Mouse (Mus musculus) hindbrain, embryonic 10.5 days (tissue): Measurements from ENCODE around the gene Ccl3. TPM values are rescaled to one million over a fixed set of nuclear protein-coding genes. Genes with fewer than 3 reads are reported as not detected.

Experiments used
- DNase-seq: peaks from one replicate; pipeline ENCODE4 v3.0.0-alpha.2; 2017; ENCODE audit warnings: low spot score
- H3K27ac ChIP-seq: fragments of 300-500 bp; sonication (generic); 2 replicates; pipeline ENCODE4 v1.5.1; 2016; ENCODE audit warnings: mild to moderate bottlenecking, moderate library complexity
- H3K27me3 ChIP-seq: fragments of 300-500 bp; sonication (generic); 2 replicates; pipeline ENCODE4 v1.6.1; 2016; ENCODE audit warnings: mild to moderate bottlenecking; ENCODE audit not compliant: poor library complexity, insufficient read depth, severe bottlenecking
- H3K36me3 ChIP-seq: fragments of 300-500 bp; sonication (generic); 2 replicates; pipeline ENCODE4 v1.6.1; 2016; ENCODE audit warnings: mild to moderate bottlenecking, moderate library complexity
- H3K4me1 ChIP-seq: fragments of 300-500 bp; sonication (generic); replicated peaks from 2 replicates; pipeline ENCODE4 v1.6.1; 2016; ENCODE audit warnings: mild to moderate bottlenecking
- H3K4me3 ChIP-seq: fragments of 300-500 bp; sonication (generic); 2 replicates; pipeline ENCODE4 v1.5.1; 2016; ENCODE audit warnings: mild to moderate bottlenecking, moderate library complexity
- H3K9me3 ChIP-seq: fragments of 300-500 bp; sonication (generic); 2 replicates; pipeline ENCODE4 v1.6.1; 2016; ENCODE audit warnings: mild to moderate bottlenecking, moderate library complexity
- WGBS: fragments of 180-500 bp; shearing (Covaris S2); methylation state at CpG from one replicate; pipeline ENCODE4 v1.1.7; 2016; 5-methylcytosine and 5-hydroxymethylcytosine counted together
- polyA plus RNA-seq: library from polyadenylated mRNA; unstranded; fragments of >200 nt; fragmentation: Nextera tagmentation; extraction: Ambion mirVana; gene quantifications from 2 replicates; pipeline ENCODE4 v1.2.1, GENCODE M21; 2016

Gene Ccl3
- polyA plus RNA-seq, 1 experiment from 2014 or later: 1.3 TPM

- 90% methylated on average over 5 of the region's 5 CpGs for WGBS
- H3K27me3 ChIP-seq: no peaks in the 10 kb centered on the region
- H3K36me3 ChIP-seq: no peaks in the 10 kb centered on the region
- 0 out of 2 replicates have a peak, but pooled peaks cover 2% of the 10 kb centered on the region for H3K4me1 ChIP-seq
- no peak for DNase-seq
- H3K27ac ChIP-seq: no peak overlapping the region
- no peak overlapping the region for H3K4me3 ChIP-seq
- H3K9me3 ChIP-seq: no peaks in the 10 kb centered on the region; the same call in 1 of the 2 replicates
These were observed 9.0 kb downstream of the Ccl3 start for GRCm38 (mm10) chr11:83640141-83640540.

GRCm38 (mm10) chr11:83639533-83639932, 9.6 kb downstream of the Ccl3 start:
- H3K27me3 ChIP-seq: no peaks in the 10 kb centered on the region
- H3K36me3 ChIP-seq: no peaks in the 10 kb centered on the region
- H3K9me3 ChIP-seq: no peaks in the 10 kb centered on the region
- no peak overlapping the region for H3K4me3 ChIP-seq
- 65% methylated on average over 3 of the region's 3 CpGs for WGBS
- 0 out of 2 replicates have a peak, but pooled peaks cover 2% of the 10 kb centered on the region for H3K4me1 ChIP-seq
- H3K27ac ChIP-seq: no peak overlapping the region
- DNase-seq: no peak

- H3K9me3 ChIP-seq: no peaks in the 10 kb centered on the region
- H3K27me3 ChIP-seq: no peaks in the 10 kb centered on the region
- H3K27ac ChIP-seq: no peak overlapping the region
- H3K4me3 ChIP-seq: no peak overlapping the region
- 51% methylated on average over 2 of the region's 2 CpGs for WGBS
- H3K4me1 ChIP-seq: 0 out of 2 replicates have a peak, but pooled peaks cover 7% of the 10 kb centered on the region
- DNase-seq: no peak
- no peaks in the 10 kb centered on the region for H3K36me3 ChIP-seq
These were observed 10.2 kb downstream of the Ccl3 start for GRCm38 (mm10) chr11:83638934-83639333.

- Histone ChIP-seq H3K27ac (no peak overlapping the region), H3K4me3 (no peak overlapping the region), H3K27me3 (no peaks in the 10 kb centered on the region; the same call in 1 of the 2 replicates), H3K9me3 (no peaks in the 10 kb centered on the region), H3K36me3 (no peaks in the 10 kb centered on the region), H3K4me1 (0 out of 2 replicates have a peak, but pooled peaks cover 7% of the 10 kb centered on the region)
- 90% methylated on average over 1 of the region's 1 CpGs for WGBS
- DNase-seq: no peak
These were observed 12.4 kb downstream of the Ccl3 start for GRCm38 (mm10) chr11:83636742-83637235.

GRCm38 (mm10) chr11:83634898-83635297, 14.3 kb downstream of the Ccl3 start:
- no peak overlapping the region for H3K27ac ChIP-seq
- WGBS: 91% methylated on average over 2 of the region's 2 CpGs
- DNase-seq: no peak
- H3K36me3 ChIP-seq: no peaks in the 10 kb centered on the region
- no peaks in the 10 kb centered on the region; the same call in 1 of the 2 replicates for H3K27me3 ChIP-seq
- H3K9me3 ChIP-seq: no peaks in the 10 kb centered on the region
- no peak overlapping the region for H3K4me3 ChIP-seq
- H3K4me1 ChIP-seq: 0 out of 2 replicates have a peak, but pooled peaks cover 7% of the 10 kb centered on the region

GRCm38 (mm10) chr11:83634425-83634824, 14.7 kb downstream of the Ccl3 start:
- no peaks in the 10 kb centered on the region; the same call in 1 of the 2 replicates for H3K27me3 ChIP-seq
- no peak overlapping the region for H3K4me3 ChIP-seq
- H3K9me3 ChIP-seq: no peaks in the 10 kb centered on the region
- H3K36me3 ChIP-seq: no peaks in the 10 kb centered on the region
- 56% methylated on average over 4 of the region's 4 CpGs for WGBS
- no peak overlapping the region for H3K27ac ChIP-seq
- H3K4me1 ChIP-seq: 0 out of 2 replicates have a peak, but pooled peaks cover 7% of the 10 kb centered on the region
- DNase-seq: peak; percentile 31

DNA sequence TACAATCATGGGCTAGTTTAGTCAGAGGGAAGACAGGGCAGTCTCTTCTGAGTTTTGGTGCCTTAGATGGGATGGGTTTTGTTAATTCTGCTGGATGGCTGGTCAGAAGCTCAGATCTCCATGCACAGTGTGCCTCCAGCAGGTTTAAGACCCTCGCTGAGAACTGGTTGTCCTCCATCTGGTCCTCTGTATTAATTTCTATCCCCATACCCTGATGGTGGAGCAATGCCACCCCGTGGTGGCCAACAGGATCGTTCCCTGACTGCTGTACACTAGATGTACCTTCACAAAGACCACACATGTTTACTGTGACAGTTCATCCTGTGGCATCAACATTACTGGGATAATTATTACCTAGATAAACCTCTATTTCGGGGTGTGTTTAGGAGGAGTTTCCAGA, 16.4 kb downstream of the Ccl3 start:
- 73% methylated on average over 4 of the region's 4 CpGs for WGBS
- Histone ChIP-seq H3K27ac (no peak overlapping the region), H3K4me3 (no peak overlapping the region), H3K4me1 (0 out of 2 replicates have a peak, but pooled peaks cover 4% of the 10 kb centered on the region), H3K27me3 (no peaks in the 10 kb centered on the region; the same call in 1 of the 2 replicates), H3K36me3 (no peaks in the 10 kb centered on the region), H3K9me3 (no peaks in the 10 kb centered on the region)
- no peak for DNase-seq

DNA sequence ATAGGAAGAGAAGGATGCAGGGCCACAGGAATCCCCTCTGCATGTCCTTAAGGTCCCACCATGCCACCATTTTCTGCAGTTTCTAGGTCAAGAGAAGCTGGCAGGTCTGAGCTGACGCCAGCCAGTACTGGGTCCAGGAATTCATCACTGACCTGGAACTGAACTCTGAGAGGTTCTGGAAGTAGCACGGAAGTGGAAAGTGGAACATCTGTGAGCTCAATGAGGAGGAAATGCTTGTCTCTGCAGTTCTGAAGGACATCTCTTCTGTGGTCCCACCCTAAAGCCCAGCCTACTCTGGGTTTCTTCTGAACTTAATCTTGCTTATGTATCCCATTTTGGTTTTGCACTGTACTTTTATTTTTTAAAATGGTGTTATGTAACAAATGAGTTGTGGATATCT, 18.1 kb downstream of the Ccl3 start:
- 86% methylated on average over 2 of the region's 2 CpGs for WGBS
- 0 out of 2 replicates have a peak, but pooled peaks cover 4% of the 10 kb centered on the region for H3K4me1 ChIP-seq
- no peak overlapping the region for H3K27ac ChIP-seq
- no peaks in the 10 kb centered on the region for H3K9me3 ChIP-seq
- no peaks in the 10 kb centered on the region for H3K36me3 ChIP-seq
- H3K27me3 ChIP-seq: no peaks in the 10 kb centered on the region; the same call in 1 of the 2 replicates
- DNase-seq: no peak
- H3K4me3 ChIP-seq: no peak overlapping the region

- no peak for DNase-seq
- Histone ChIP-seq H3K27me3 (no peaks in the 10 kb centered on the region; the same call in 1 of the 2 replicates), H3K36me3 (no peaks in the 10 kb centered on the region), H3K27ac (no peak overlapping the region), H3K4me3 (no peak overlapping the region), H3K9me3 (no peaks in the 10 kb centered on the region), H3K4me1 (0 out of 2 replicates have a peak, but pooled peaks cover 4% of the 10 kb centered on the region)
- 91% methylated on average over 1 of the region's 1 CpGs for WGBS
These were observed 18.5 kb downstream of the Ccl3 start for GRCm38 (mm10) chr11:83630630-83631029.

DNA sequence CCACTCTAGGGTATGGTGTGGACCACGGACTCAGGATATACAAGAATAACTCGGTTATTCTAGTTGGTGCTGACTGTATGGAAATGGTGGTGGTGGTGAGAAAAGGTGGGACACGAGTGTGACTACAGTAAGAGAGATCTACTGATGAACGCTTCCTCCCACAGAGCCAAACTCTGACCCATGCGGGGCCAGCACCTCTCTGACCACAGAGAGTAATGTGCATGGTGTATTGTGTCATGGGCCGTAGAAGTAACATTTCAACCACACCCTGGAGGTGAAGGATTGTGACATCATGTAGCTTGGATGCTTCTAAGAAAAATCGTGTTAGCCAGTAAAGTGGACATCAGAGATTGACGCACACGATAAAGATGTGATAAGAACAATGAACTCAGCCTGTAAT, 20.3 kb downstream of the Ccl3 start:
- H3K36me3 ChIP-seq: no peaks in the 10 kb centered on the region
- H3K9me3 ChIP-seq: no peaks in the 10 kb centered on the region
- H3K4me3 ChIP-seq: no peak overlapping the region
- H3K27me3 ChIP-seq: no peaks in the 10 kb centered on the region; the same call in 1 of the 2 replicates
- no peak for DNase-seq
- H3K4me1 ChIP-seq: no peaks in the 10 kb centered on the region
- WGBS: 90% methylated on average over 9 of the region's 9 CpGs
- no peak overlapping the region for H3K27ac ChIP-seq

DNA sequence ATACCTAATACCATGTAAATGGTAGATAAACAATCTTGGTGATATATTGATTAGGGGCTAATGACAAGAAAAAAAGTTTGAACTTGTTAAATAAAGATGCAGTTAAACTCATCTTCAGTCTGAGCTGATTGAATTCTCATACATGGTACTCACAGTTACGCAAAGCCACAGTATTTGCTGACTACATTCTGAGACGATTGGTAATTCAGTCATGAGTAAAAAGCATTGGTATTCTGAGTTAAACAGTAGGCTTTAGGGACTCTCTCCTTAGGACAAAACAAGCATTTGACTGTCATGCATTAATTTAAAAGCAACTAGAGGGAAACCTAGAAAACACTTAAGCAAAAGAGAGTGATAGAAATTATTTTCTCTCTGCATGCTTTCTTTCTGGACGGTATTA, 25.6 kb downstream of the Ccl3 start:
- no peaks in the 10 kb centered on the region for H3K36me3 ChIP-seq
- no peak overlapping the region for H3K27ac ChIP-seq
- no peaks in the 10 kb centered on the region for H3K27me3 ChIP-seq
- 91% methylated on average over 3 of the region's 3 CpGs for WGBS
- H3K4me1 ChIP-seq: no peaks in the 10 kb centered on the region
- no peak overlapping the region for H3K4me3 ChIP-seq
- no peak for DNase-seq
- no peaks in the 10 kb centered on the region for H3K9me3 ChIP-seq

DNA sequence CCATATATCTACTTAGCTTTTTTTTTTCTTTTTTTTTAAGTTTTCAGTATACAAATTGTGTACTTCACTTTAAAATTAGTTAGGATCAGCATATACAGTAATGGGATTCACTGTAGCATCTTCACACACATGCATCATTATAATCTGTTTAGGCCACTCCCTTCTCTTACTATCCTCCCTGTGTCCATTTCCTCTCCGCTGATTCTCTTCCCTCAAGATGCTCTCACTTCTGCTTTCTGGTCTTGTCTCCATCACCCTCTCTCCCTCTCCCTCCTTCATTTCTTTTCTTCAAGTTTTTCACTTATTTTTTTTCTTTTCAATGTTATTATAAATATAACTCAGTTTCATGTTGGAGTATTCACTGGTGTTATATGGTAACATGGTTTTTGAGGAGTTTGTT, 30.1 kb downstream of the Ccl3 start:
- no peaks in the 10 kb centered on the region for H3K9me3 ChIP-seq
- no peak overlapping the region for H3K27ac ChIP-seq
- no peak for DNase-seq
- WGBS: 91% methylated on average over 1 of the region's 1 CpGs
- H3K4me1 ChIP-seq: no peaks in the 10 kb centered on the region
- no peaks in the 10 kb centered on the region for H3K36me3 ChIP-seq
- H3K4me3 ChIP-seq: no peak overlapping the region
- H3K27me3 ChIP-seq: no peaks in the 10 kb centered on the region

- H3K4me3 ChIP-seq: no peak overlapping the region
- no peaks in the 10 kb centered on the region for H3K9me3 ChIP-seq
- H3K27me3 ChIP-seq: no peaks in the 10 kb centered on the region
- H3K36me3 ChIP-seq: no peaks in the 10 kb centered on the region
- H3K4me1 ChIP-seq: no peaks in the 10 kb centered on the region
- H3K27ac ChIP-seq: no peak overlapping the region
- DNase-seq: no peak
- 70% methylated on average over 5 of the region's 5 CpGs for WGBS
These were observed 30.9 kb downstream of the Ccl3 start for GRCm38 (mm10) chr11:83618238-83618637.

DNA sequence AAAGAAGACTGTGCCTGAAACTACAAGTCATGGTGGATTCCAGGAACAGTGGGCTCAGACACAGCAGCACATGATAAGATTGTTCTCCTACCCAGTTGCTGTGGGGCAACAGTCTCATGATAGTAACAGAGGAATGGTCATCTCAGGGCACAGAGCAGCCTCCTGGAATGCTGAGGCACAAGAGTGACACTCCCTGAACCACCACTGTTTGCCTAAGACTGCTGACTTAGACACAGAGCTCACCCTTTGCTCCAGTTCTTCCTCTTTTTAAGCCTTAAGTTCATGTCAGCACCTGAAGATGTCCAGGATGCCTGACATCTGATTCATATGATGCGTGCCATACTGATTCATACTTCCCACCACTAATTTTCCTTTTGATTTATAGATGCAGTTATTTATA, 32.6 kb downstream of the Ccl3 start:
- Histone ChIP-seq H3K9me3 (no peaks in the 10 kb centered on the region), H3K27me3 (no peaks in the 10 kb centered on the region), H3K36me3 (no peaks in the 10 kb centered on the region), H3K4me1 (no peaks in the 10 kb centered on the region), H3K27ac (no peak overlapping the region), H3K4me3 (no peak overlapping the region)
- no peak for DNase-seq
- 92% methylated on average over 1 of the region's 1 CpGs for WGBS
